Mouse (Mus musculus) intestine, postnatal 0 days (tissue): ENCODE measurements around the gene Olfr1008. TPM values are rescaled to one million over a fixed set of nuclear protein-coding genes. Genes with fewer than 3 reads are reported as not detected.

Experiments used
- ATAC-seq: fragments of 200-750 bp; cut with Nextera tagmentation; 2 replicates; pipeline ENCODE4 v1.8.0; 2017; ENCODE audit warnings: mild to moderate bottlenecking, moderate TSS enrichment, moderate library complexity
- H3K27ac ChIP-seq: fragments of 300-500 bp; sonication (generic); 2 replicates; pipeline ENCODE4 v1.5.1; 2014; ENCODE audit warnings: mild to moderate bottlenecking, low read depth, low read length, moderate library complexity
- H3K27me3 ChIP-seq: fragments of 300-500 bp; sonication (generic); replicated peaks from 2 replicates; pipeline ENCODE4 v1.6.1; 2014; ENCODE audit warnings: low read length, mixed read lengths; ENCODE audit not compliant: control insufficient read depth, insufficient read depth
- H3K36me3 ChIP-seq: fragments of 300-500 bp; sonication (generic); 2 replicates; pipeline ENCODE4 v1.6.1; 2014; ENCODE audit warnings: mild to moderate bottlenecking, moderate library complexity; ENCODE audit not compliant: control insufficient read depth, insufficient read depth
- H3K4me1 ChIP-seq: fragments of 300-500 bp; sonication (generic); replicated peaks from 2 replicates; pipeline ENCODE4 v1.6.1; 2014; ENCODE audit warnings: antibody characterized with exemption, low read length, mixed read lengths; ENCODE audit not compliant: control insufficient read depth, insufficient read depth
- H3K4me2 ChIP-seq: fragments of 300-500 bp; sonication (generic); replicated peaks from 2 replicates; pipeline ENCODE4 v1.6.1; 2014; ENCODE audit warnings: low read depth, mild to moderate bottlenecking, moderate library complexity
- H3K4me3 ChIP-seq: fragments of 300-500 bp; sonication (generic); 2 replicates; pipeline ENCODE4 v1.5.1; 2014; ENCODE audit warnings: low read depth, low read length
- H3K9ac ChIP-seq: fragments of 300-500 bp; sonication (generic); 2 replicates; pipeline ENCODE4 v1.6.1; 2014; ENCODE audit warnings: mild to moderate bottlenecking, low read depth, low read length
- H3K9me3 ChIP-seq: fragments of 300-500 bp; sonication (generic); 2 replicates; pipeline ENCODE4 v1.6.1; 2016; ENCODE audit warnings: mixed run types; ENCODE audit not compliant: control insufficient read depth
- CTCF ChIP-seq: sonication (generic); IDR thresholded peaks from 2 replicates; pipeline ENCODE4 v1.5.1; 2016; ENCODE audit warnings: low read depth, mild to moderate bottlenecking, control low read depth, antibody characterized with exemption, moderate library complexity
- WGBS: fragments of 180-500 bp; shearing (Covaris S2); extraction: QIAGEN DNeasy Blood & Tissue Kit; methylation state at CpG from one replicate; pipeline ENCODE4 v1.1.7; 2014; 5-methylcytosine and 5-hydroxymethylcytosine counted together
- polyA plus RNA-seq: library from polyadenylated mRNA; unstranded; fragments of >200 nt; fragmentation: Nextera tagmentation; extraction: Ambion mirVana; gene quantifications from 2 replicates; pipeline ENCODE4 v1.2.1, GENCODE M21; 2015

Gene Olfr1008
- polyA plus RNA-seq, 1 experiment from 2014 or later, result not detected

DNA sequence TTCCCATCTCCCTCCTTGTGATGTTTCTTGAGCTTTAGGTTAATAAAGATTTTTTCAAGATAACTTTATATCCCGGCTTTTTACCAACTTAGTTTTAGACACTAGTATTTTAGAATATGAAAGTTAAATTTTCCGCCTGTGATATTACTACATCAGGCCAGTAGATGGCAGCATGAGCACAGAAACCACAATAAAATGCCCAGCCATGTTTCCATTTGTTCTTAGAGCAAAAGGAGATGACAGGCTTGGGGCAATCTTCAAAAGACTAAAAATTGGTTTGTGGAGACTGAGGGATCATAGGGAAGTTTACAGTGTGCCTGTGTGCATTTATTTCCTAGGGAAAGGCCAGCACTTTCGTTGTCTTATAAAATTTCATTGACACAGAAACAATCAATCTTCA is 36.6 kb downstream of the Olfr1008 start:
- Histone ChIP-seq H3K4me3 (no peak overlapping the region), H3K36me3 (no peaks in the 10 kb centered on the region), H3K27ac (no peak overlapping the region), H3K4me2 (no peak overlapping the region), H3K9ac (no peak overlapping the region), H3K27me3 (no peaks in the 10 kb centered on the region), H3K9me3 (no peaks in the 10 kb centered on the region), H3K4me1 (no peaks in the 10 kb centered on the region)
- no peak for ATAC-seq
- 19% methylated on average over 3 of the region's 3 CpGs for WGBS
- TF ChIP-seq CTCF, result peak; percentile 82

Other genes starting within 250 kb of the Olfr1008 start
- not detected in 2 replicates for gene Olfr995, start 245.8 kb upstream of the Olfr1008 start, polyA plus RNA-seq
- gene 4833423E24Rik, start 170.4 kb upstream of the Olfr1008 start, polyA plus RNA-seq, result 0.05 and 0.21 TPM in 2 replicates
- gene Olfr996, start 110.2 kb upstream of the Olfr1008 start, polyA plus RNA-seq, result not detected in 2 replicates
- not detected in 2 replicates for gene Olfr998, start 100.5 kb upstream of the Olfr1008 start, polyA plus RNA-seq
- gene Olfr1000, start 77.5 kb upstream of the Olfr1008 start, polyA plus RNA-seq, result not detected in 2 replicates
- gene Olfr1002, start 38.7 kb upstream of the Olfr1008 start, polyA plus RNA-seq, result not detected in 2 replicates
- gene Olfr154, start 25.0 kb upstream of the Olfr1008 start, polyA plus RNA-seq, result not detected in 2 replicates
- not detected in 2 replicates for gene Olfr1006, start 10.7 kb upstream of the Olfr1008 start, polyA plus RNA-seq
- not detected in 2 replicates for gene Olfr1009, start 26.0 kb downstream of the Olfr1008 start, polyA plus RNA-seq
- not detected in 2 replicates for gene Olfr1012, start 73.3 kb downstream of the Olfr1008 start, polyA plus RNA-seq
- gene Olfr1013, start 77.7 kb downstream of the Olfr1008 start, polyA plus RNA-seq, result not detected in 2 replicates
- not detected in 2 replicates for gene Olfr1014, start 83.3 kb downstream of the Olfr1008 start, polyA plus RNA-seq
- not detected in 2 replicates for gene Olfr1015, start 92.6 kb downstream of the Olfr1008 start, polyA plus RNA-seq
- gene Olfr1016, start 113.1 kb downstream of the Olfr1008 start, polyA plus RNA-seq, result not detected in 2 replicates
- not detected in 2 replicates for gene Olfr1018, start 129.0 kb downstream of the Olfr1008 start, polyA plus RNA-seq
- gene Olfr1019, start 156.1 kb downstream of the Olfr1008 start, polyA plus RNA-seq, result not detected in 2 replicates
- gene Olfr1020, start 157.6 kb downstream of the Olfr1008 start, polyA plus RNA-seq, result not detected in 2 replicates
- not detected in 2 replicates for gene Olfr1022, start 179.2 kb downstream of the Olfr1008 start, polyA plus RNA-seq
- gene Olfr1023, start 196.2 kb downstream of the Olfr1008 start, polyA plus RNA-seq, result not detected in 2 replicates
- gene Olfr1024, start 215.6 kb downstream of the Olfr1008 start, polyA plus RNA-seq, result not detected in 2 replicates
- gene Olfr1025-ps1, start 225.8 kb downstream of the Olfr1008 start, polyA plus RNA-seq, result not detected in 2 replicates
- gene Olfr1026, start 232.1 kb downstream of the Olfr1008 start, polyA plus RNA-seq, result not detected in 2 replicates